Mouse (Mus musculus): Measurements from ENCODE around the gene Bcl9.

The Bcl9 gene

DNA sequence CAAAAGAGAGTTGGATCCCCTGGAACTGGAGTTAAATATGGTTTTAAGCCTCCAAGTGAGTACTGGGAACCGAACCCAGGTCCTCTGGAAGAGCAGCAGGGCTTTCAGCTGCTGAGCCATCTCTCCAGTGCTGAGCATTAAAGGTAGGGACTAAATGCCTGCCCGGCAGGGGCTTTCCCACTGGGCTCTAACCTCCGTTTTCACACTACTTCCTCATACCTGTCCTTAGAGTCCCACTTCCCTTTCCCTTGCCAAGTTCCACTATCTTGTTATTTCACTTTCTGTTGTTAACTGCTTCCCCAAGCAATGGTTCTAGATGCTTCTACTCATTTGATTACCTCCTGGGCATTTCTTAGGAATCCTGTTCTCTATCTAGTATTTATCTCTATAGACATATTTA is 65.4 kb downstream of the Bcl9 start:
- no peak for DNase-seq (ENCODE audit: low read depth)

DNA sequence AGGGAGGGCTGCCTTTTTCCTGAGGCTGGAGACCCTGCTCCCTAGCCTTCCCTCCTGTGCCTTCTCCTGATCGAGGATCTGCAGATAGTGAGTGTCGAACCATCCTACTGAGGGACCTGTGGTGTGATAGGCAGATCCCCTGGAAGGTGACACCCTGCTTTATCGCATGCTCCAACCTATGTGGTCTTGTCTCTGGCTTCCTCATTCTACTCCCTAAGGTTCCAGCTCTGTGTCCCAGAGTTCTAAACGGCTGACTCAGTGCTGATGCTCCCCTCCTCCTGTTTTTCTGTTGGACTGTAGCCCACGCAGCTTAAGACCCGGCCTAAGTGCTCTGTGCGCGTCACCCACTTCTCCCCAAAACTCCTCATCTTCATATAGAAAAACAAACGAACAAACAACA is 65.9 kb downstream of the Bcl9 start:
- DNase-seq (ENCODE audit: low read depth) = no peak

DNA sequence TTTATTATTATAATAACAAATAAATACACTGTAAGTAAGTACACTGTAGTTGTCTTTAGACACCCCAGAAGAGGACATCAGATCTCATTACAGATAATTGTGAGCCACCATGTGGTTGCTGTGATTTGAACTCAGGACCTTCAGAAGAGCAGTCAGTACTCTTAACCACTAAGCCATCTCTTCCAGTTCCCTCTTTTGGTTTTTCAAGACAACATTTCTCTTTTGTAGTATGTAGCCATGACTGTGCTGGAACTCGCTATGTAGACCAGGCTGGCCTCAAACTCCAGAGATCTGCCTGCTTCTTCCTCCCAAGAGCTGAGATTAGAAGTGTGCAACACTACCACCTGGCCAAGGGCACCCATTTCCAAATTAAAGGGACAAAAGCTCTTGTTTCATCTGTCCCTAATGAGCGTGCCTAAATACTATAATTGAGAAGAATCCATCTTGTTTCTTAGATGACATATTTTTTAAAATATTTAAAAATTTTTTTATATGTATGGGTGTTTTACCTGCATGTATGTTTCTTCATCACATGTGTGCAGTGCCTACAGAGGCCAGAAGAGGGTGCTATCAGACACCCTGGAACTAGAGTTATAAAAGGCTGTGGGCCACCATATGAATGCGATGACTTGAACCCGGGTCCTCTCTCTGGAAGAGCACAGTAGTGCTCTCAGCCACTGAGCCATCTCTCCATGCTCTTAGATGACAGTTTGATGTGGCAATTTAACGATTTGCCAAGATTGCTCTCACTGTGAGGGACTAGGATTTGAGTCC is 66.9 kb downstream of the Bcl9 start:
- DNase-seq (ENCODE audit: low read depth) = peak; percentile 23

DNA sequence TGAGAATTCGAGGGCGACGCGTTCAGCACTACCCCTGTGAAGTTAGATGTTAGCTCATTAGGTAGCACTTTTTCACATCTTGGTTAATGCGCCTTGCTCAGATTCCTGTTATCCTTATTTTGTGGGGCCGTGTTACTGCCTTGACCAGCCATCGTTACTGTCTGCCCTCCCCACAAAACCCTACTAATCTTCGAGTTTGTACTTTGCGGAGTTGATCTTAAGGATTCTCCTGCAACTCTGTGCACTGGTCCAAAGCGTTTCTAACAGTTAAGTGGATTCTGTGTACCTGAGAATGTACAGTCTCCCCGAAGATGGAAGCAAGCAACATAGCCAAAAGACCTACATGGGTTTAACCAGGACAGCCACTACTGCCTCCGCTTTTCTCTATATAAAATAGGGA is 69.3 kb downstream of the Bcl9 start:
- DNase-seq (ENCODE audit: low read depth) = no peak

DNA sequence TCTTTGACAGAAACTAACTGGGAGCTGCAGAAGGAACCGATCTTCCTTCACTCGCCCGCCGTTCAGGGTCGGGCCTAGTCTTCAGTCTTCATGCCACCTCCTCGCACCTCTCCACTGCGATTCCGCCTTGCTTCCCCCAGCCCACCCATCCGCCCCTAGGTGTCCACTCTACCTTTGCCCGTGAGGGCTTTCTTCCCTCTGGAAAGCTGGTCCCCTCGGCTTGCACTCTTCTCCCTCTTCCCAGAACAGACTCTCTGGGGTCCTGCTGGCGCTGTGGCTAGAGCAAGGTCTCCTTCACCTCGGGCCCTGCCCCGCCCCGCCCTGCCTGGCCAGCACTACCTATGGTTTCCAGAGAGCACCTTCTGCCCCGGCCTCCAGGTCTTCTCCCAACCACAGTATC is 69.7 kb downstream of the Bcl9 start:
- DNase-seq (ENCODE audit: low read depth) = no peak

DNA sequence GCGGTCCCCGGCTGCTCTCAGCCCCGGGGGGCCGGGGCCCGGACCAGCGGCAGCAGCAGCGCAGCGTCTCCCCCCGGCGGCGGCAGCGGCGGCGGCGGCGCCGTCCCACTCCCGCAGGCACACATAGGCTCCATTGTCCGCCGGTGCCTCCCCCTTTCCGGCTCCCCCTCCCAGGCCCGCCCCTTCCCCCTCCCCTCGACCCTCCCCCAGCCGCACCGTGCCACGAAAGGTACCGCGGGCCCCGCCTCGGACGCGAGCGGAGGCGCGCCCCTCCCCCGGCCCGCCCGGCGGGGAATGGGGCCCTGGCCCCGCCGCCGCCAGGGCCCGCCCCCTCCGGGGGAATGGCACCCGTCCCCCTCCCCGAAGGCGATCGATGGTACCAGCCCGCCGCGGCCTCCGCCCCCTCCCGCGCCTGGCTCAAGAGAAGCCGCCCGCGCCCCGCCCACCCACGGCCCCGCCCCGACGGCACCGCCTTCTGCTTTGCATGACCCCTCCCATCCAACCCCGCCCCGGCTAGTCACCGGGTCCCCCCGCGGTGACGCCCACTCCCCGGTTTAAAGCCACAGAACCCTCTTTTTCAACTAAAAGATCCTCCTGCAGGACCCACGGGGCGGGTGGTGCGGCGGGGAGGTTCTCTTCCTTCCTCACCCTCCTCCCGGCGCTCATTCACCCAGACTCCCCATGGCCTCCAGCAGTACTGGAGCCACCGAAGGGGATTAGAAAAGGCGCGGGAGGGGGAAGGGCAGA is 70.3 kb downstream of the Bcl9 start:
- peak; percentile 94 for DNase-seq (ENCODE audit: low read depth)

DNA sequence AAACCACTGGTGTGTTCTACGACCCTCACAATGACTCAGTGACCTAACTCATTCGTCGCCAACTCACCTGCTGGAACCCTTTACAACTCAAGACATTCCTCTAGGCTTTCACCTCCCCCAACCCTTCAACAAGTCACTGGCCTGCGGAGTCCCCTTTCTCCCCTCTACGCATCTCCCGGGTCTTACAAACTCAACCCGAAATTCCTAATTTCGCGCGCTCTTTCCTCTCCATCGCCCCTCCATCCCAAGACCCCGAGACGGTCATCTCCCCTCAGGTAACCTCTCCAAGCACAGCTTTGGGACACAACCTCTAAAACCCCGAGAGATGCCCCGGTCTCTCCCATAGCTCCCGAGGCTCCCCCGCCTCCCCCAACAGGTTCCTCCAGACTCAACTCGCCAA is 71.0 kb downstream of the Bcl9 start:
- DNase-seq (ENCODE audit: low read depth) = no peak

DNA sequence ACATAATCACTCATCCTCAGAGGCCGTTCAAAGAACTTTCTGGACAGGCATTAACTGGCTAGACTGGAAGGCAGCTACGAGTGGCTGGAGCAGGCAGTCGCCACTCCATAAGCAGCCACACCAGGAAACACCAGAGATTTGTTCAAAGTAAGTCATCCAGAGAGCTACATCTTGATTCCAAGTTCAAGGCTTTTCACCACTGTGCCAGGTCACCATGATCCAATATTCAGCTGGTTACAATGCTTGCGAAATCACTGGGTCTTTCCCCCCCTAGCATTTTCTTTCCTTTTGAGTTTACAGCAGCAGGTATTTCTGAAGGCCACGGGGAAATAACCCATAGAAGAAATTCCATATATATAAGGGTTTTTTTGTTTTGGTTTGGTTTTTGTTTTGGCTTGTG is 72.5 kb downstream of the Bcl9 start:
- DNase-seq (ENCODE audit: low read depth) = no peak

DNA sequence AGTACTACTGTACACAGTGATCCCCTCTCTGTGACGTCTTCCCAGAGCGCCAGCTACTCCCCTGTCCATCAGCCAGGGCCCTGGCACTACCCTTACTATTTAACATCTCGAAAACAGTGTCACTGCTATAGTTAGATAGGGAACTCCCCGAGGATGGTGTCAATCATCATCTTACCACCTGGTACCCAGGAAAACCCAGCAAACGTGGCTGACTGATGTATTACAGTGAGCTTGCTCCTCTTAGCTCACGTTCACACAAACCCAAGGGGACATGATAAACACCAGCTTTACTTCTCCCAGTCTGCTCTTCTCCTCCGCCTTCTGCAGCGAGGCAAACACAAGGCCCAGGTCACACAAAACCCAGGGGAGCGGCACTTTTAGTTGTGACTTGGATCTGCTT is 74.5 kb downstream of the Bcl9 start:
- DNase-seq (ENCODE audit: low read depth) = no peak

DNA sequence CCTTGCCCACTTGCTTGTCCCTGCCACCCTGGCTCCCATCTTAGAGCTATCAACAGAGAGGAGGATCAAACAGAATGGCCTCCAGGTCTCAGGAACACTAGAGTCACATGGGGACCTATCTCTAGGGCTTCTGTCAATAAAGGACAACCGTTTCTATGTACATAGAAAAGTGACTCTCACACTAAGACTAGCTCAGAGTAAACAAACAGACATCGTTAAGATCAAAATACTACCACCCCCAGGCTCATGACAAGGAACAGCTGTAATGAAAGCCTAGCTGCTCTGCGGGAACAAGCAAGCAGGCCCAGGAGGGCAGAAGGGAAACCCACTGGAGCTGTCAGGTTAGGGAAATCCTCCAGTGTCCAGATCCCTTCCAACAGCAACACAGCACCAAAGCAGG is 82.2 kb downstream of the Bcl9 start:
- DNase-seq (ENCODE audit: low read depth) = no peak

DNA sequence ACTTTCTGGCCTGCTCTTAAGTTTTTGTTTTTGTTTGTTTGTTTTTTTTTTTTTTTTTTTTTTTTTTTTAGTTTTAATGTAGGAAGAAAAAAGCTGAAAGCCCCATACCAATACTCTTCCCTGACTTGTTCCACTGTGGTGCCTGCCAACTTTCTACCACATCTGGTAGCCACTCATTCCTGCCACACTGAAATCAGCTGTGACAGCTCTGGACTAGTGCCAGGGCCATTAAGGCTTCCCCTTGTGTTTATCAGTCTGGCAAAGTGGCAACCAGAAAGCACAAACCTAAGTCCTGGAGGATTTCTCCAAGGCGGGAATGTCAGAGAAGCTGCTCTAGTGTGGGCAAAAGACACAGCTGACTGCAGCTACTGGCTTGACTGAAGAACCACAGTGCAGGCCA is 83.3 kb downstream of the Bcl9 start:
- DNase-seq (ENCODE audit: low read depth) = no peak

DNA sequence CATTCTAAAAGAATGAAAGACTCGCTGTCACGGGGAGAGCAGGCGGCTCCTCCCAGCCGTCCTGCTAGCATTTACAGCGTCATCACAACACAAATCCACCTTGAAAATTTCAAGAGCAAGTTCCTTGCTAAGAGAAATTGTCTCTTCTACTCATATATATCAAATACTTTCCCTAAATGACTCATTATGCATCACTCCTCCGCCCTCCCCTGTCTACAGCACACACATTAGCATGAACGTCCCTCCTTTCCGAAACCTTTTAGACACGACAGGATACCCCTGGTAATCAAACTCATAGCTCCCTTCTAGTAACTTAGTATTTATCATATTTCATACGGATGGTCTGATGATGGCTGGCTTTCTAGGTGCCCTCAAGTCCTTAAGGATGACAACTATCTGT is 83.8 kb downstream of the Bcl9 start:
- peak; percentile 28 for DNase-seq (ENCODE audit: low read depth)

DNA sequence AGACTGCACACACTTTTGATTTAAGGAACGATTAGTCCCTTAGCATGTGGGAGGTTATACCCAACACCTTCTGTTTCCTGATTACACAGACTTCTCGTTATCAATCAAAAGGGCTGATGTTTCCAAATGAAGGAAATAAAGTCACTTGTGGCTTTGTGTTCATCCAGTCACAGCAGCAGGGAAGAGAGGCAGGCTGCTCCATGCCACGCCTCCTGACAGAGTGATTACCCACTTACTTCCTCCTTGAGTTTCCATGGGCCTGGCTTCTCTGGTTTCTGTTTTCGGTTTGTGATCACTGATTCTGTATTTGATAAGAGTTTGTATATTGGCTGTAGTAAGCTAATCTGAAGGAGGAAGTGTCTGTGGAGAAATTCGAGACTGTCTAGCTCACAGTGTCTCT is 86.5 kb downstream of the Bcl9 start:
- DNase-seq (ENCODE audit: low read depth) = peak; percentile 72

DNA sequence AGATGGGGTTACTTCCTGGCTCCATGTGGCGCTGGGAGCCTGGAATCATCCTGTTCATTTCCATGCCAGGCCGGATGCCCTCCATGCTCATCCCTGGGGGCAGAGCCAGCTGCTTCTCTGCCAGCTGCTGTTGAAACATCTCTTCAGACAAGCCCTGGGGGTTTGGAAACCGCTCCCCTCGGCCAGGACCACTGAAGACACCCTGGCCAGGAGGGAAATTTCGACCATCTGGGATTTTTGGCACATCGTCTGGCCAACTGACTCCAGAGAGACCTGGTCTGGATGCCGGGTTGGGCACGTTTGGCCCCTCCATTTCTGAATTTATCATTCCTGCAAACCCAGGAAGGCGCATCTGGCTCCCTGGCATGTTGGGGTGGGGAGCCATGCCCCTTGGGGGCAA is 88.4 kb downstream of the Bcl9 start:
- DNase-seq (ENCODE audit: low read depth) = no peak

DNA sequence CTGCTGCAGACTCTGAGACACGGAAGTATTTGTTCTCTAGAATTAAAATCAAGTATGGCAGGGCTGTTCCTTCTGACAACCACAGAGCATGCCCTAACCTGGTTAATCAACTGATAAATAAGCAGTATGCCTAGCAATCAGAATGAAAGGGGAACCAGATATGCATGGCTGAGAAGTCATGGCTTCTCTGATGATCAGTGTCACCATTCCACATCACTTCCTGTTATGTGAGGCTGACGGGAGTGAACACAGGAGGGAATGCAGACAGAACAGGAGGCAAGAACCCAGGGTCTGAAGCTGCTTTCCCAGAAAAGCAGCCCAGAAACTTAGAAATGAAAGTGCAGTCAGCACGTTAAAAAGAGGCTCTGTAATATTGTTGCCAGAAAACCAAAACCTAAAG is 91.2 kb downstream of the Bcl9 start:
- no peak for DNase-seq (ENCODE audit: low read depth)

DNA sequence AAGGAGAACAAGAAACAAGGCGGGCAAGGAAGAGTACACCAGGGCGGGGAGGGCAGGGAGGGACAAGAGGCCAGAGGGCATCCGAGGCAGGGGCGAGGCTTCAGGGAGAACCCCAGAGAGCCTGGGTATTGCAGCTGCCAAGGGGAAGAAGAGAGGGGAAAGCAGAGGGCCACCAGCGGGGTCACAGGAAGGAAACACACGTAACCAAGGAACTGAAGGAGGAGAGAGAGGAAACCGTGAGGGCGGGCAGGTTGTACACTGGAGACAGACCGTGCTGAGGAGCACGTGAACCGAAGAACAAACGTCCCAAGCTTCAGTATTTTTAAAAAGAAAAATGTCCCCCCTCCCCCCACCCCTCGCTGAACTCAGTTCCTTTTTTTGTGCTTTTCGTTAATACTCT is 93.8 kb downstream of the Bcl9 start:
- DNase-seq (ENCODE audit: low read depth) = no peak

DNA sequence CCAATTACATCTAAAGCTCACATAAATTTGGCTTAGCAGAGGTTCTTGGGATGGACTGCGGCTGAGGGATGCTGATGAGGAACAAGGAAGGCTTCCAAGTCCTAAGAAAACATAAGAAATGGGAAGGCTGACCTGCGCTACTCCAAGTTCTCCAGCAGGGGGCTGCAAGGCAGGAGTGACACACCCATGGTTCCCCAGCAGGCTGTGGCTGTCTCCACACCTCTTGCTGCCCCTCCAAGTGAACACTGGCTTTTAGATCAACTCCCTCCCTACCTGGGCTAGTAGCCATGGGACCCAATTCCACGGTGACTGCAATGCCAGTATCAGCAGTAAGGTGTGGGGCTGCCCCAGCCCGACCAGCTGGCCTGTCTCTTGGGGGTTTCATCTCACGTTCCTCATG is 95.8 kb downstream of the Bcl9 start:
- peak; percentile 67 for DNase-seq (ENCODE audit: low read depth)

DNA sequence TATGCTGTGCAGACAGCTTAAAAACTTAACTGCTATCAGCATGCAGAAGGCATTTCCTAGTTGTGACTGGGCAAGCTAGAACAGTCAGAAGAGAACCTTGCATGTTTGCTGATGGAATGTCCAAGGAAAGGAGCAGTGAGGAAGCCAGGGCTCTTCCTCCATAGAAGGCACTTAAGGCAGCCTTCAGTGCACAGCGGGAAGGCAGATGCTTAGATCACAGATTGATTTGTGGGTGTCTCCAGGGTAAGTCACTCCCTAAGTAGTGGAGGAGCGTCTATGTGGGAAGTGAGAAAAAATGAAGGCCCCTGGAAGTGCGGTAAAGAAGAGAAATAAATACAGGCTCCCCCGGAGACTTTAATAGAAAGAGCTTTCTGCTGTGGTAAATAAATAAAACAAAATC is 98.5 kb downstream of the Bcl9 start:
- DNase-seq (ENCODE audit: low read depth) = no peak

DNA sequence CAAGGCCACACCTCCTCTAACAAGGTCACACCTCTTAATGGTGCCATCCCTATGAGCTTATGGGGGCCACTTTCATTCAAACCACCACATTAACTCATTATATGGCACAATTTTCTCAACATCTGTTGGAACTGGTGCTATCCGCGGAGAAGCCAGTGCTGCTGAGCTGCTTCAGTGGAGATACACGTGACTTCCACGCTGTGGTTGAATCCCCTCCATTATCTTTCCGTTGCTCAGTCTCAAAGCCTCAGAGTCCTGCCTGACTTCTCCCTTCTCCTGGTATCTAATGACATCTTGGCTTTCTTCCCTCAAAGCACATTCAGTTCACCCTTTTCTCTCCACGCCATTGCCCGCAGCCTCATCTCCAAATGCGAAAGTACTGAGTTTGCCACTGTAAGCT is 101.1 kb downstream of the Bcl9 start:
- no peak for DNase-seq (ENCODE audit: low read depth)

DNA sequence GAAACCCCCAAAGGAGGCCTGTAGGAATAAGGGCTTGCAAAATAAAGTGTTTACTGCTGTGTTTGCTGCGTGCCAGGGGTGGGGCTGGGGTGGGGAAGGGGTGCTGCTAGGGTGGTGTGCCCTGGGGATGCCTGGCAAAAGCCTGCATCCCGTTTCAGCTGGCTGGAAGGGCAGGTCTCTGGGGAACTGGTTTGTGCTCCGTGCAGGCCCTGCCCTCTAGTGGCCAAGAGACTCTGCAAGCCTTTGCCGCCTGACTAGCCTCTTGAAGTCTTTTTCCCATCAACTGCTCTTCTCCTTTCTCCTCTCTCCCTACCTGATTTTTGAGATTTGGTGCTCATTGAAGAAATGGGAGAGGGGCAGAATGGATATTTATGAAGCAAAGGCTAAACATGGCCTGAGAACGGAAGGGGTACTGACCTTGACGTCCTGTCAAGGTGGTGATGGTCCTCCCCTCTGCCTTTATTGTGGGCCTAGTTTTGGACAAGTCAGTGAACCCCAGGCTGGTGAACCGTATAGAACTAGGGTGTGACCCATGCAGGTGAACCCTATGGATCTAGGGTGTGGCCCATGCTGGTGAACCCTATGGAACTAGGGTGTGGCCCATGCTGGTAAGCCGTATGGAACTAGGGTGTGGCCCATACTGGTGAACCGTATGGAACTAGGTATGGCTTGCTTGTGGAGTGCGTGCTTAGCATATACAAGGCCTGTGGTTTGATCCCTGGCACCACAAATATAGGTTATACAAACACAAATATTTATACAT is 112.4 kb downstream of the Bcl9 start:
- peak; percentile 61 for DNase-seq (ENCODE audit: low read depth)

DNA sequence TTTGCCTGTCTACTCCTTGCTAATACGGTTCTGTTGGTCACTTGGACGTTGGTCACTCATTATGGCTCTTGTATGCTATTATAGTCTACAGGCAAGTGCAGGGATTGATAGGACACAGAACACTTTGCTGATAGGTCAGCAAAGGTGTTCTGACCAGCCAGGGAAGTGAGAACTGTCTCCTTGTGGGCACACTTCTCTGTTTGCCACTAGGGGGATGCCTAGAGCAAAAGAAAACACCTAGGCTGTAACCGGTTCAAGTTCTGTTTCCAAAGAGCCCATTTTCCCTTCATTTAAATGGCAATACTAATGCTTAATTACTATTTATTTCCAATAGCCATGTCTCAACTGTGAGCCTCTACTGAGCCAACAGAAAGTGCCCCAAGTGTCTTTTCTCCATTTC is 113.9 kb downstream of the Bcl9 start:
- peak; percentile 22 for DNase-seq (ENCODE audit: low read depth)

DNA sequence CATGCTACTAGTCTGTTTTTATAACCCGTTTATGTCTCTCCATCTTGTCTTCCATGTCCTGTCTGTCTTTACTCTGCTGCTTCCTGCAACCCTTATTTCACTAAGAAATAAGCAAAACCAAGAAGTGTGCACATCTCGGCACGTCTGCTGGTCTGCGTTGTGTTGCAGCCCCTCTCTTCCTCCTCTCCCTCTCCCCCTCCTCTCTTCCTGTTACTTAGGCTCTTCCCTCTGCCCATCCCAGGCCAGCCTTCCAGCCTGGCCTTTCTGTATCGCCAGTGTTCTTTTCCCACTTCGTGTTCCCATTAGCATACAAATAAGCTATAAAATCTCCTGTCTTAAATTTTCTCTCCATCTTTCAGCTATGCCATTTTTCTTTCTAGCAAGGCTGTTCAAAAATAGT is 117.2 kb downstream of the Bcl9 start:
- DNase-seq (ENCODE audit: low read depth) = no peak

DNA sequence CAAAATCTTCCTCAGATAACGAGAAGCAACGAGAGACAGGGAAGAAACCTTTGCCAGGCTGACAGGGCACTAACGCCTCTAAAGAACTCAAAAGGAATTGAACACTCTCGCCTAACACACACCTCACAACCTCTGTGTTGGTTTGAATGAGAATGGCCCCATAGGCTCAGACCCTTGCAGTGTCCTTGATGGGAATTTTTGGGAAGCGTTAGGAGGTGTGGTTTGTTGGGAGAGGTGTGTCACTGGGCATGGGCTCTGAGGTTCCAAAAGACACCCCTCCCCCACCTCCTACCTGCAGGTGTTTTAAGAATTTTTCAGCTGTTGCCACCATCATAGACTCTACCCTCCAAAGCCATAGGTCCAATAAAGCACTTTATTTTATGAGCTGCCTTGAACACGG is 118.8 kb downstream of the Bcl9 start:
- DNase-seq (ENCODE audit: low read depth) = no peak

Data from induced T-regulatory cell, adult 2 months (primary cell).